Mouse (Mus musculus): ENCODE results near the gene Rps6kb2. TPM values are rescaled to one million over a fixed set of nuclear protein-coding genes. Genes with fewer than 3 reads are reported as not detected.

Rps6kb2 gene
- polyA plus RNA-seq, 1 experiment from 2014 or later: 51.6 TPM

- no peak overlapping the region for H3K4me3 ChIP-seq (ENCODE audit: low read length)
- WGBS: 82% methylated on average over 8 of the region's 8 CpGs
- H3K4me1 ChIP-seq (replicated peaks; ENCODE audit: control insufficient read depth, insufficient read depth, low read length): peaks cover 16% of the 10 kb centered on the region
- no peak for ATAC-seq (ENCODE audit: low read depth)
- H3K9ac ChIP-seq (ENCODE audit: low read length): no peak overlapping the region
- peaks cover 27% of the 10 kb centered on the region for H3K36me3 ChIP-seq (ENCODE audit: control insufficient read depth, insufficient read depth, low read length)
- H3K9me3 ChIP-seq (ENCODE audit: control insufficient read depth, low read length): no peaks in the 10 kb centered on the region
- H3K27me3 ChIP-seq (ENCODE audit: control insufficient read depth, insufficient read depth, low read depth, low read length): no peaks in the 10 kb centered on the region
- no peak overlapping the region for H3K4me2 ChIP-seq (ENCODE audit: low read depth, low read length)
- no peak overlapping the region for H3K27ac ChIP-seq (ENCODE audit: low read length)
Measured at GRCm38 (mm10) chr19:4152445-4153231, 10.5 kb downstream of the Rps6kb2 start.

GRCm38 (mm10) chr19:4151898-4152297 lies 11.3 kb downstream of the Rps6kb2 start:
- H3K4me3 ChIP-seq (ENCODE audit: low read length): no peak overlapping the region
- H3K9me3 ChIP-seq (ENCODE audit: control insufficient read depth, low read length): no peaks in the 10 kb centered on the region
- 85% methylated on average over 5 of the region's 5 CpGs for WGBS
- H3K36me3 ChIP-seq (ENCODE audit: control insufficient read depth, insufficient read depth, low read length): peaks cover 21% of the 10 kb centered on the region
- H3K4me2 ChIP-seq (ENCODE audit: low read depth, low read length): no peak overlapping the region
- no peak overlapping the region for H3K27ac ChIP-seq (ENCODE audit: low read length)
- no peak for ATAC-seq (ENCODE audit: low read depth)
- no peaks in the 10 kb centered on the region for H3K27me3 ChIP-seq (ENCODE audit: control insufficient read depth, insufficient read depth, low read depth, low read length)
- peaks cover 16% of the 10 kb centered on the region for H3K4me1 ChIP-seq (replicated peaks; ENCODE audit: control insufficient read depth, insufficient read depth, low read length)
- no peak overlapping the region for H3K9ac ChIP-seq (ENCODE audit: low read length)

GRCm38 (mm10) chr19:4151488-4151860 lies 11.7 kb downstream of the Rps6kb2 start:
- H3K9me3 ChIP-seq (ENCODE audit: control insufficient read depth, low read length): no peaks in the 10 kb centered on the region
- H3K4me1 ChIP-seq (replicated peaks; ENCODE audit: control insufficient read depth, insufficient read depth, low read length): peaks cover 16% of the 10 kb centered on the region
- peaks cover 19% of the 10 kb centered on the region for H3K36me3 ChIP-seq (ENCODE audit: control insufficient read depth, insufficient read depth, low read length)
- no peak overlapping the region for H3K4me3 ChIP-seq (ENCODE audit: low read length)
- WGBS: 72% methylated on average over 5 of the region's 5 CpGs
- H3K27me3 ChIP-seq (ENCODE audit: control insufficient read depth, insufficient read depth, low read depth, low read length): no peaks in the 10 kb centered on the region
- no peak overlapping the region for H3K27ac ChIP-seq (ENCODE audit: low read length)
- H3K9ac ChIP-seq (ENCODE audit: low read length): no peak overlapping the region
- no peak for ATAC-seq (ENCODE audit: low read depth)
- H3K4me2 ChIP-seq (ENCODE audit: low read depth, low read length): no peak overlapping the region

GRCm38 (mm10) chr19:4150567-4151487 lies 12.3 kb downstream of the Rps6kb2 start:
- no peak overlapping the region for H3K4me3 ChIP-seq (ENCODE audit: low read length)
- no peaks in the 10 kb centered on the region for H3K9me3 ChIP-seq (ENCODE audit: control insufficient read depth, low read length)
- H3K36me3 ChIP-seq (ENCODE audit: control insufficient read depth, insufficient read depth, low read length): peaks cover 17% of the 10 kb centered on the region
- no peak for ATAC-seq (ENCODE audit: low read depth)
- no peaks in the 10 kb centered on the region for H3K27me3 ChIP-seq (ENCODE audit: control insufficient read depth, insufficient read depth, low read depth, low read length)
- H3K27ac ChIP-seq (ENCODE audit: low read length): no peak overlapping the region
- peaks cover 16% of the 10 kb centered on the region for H3K4me1 ChIP-seq (replicated peaks; ENCODE audit: control insufficient read depth, insufficient read depth, low read length)
- H3K4me2 ChIP-seq (ENCODE audit: low read depth, low read length): no peak overlapping the region
- 89% methylated on average over 22 of the region's 22 CpGs for WGBS
- H3K9ac ChIP-seq (ENCODE audit: low read length): no peak overlapping the region

GRCm38 (mm10) chr19:4149764-4150461 lies 13.2 kb downstream of the Rps6kb2 start:
- H3K4me1 ChIP-seq (replicated peaks; ENCODE audit: control insufficient read depth, insufficient read depth, low read length): peaks cover 16% of the 10 kb centered on the region
- H3K9ac ChIP-seq (ENCODE audit: low read length): peak overlapping the region; percentile 95; the same call in 1 of the 2 replicates
- no peak for ATAC-seq (ENCODE audit: low read depth)

GRCm38 (mm10) chr19:4149283-4149682 lies 13.9 kb downstream of the Rps6kb2 start:
- H3K4me3 ChIP-seq (ENCODE audit: low read length): peak overlapping the region; percentile 84
- H3K4me2 ChIP-seq (ENCODE audit: low read depth, low read length): peak overlapping the region; percentile 80
- H3K4me1 ChIP-seq (replicated peaks; ENCODE audit: control insufficient read depth, insufficient read depth, low read length): peaks cover 16% of the 10 kb centered on the region
- peaks cover 17% of the 10 kb centered on the region for H3K36me3 ChIP-seq (ENCODE audit: control insufficient read depth, insufficient read depth, low read length)
- H3K27ac ChIP-seq (ENCODE audit: low read length): no peak overlapping the region
- H3K27me3 ChIP-seq (ENCODE audit: control insufficient read depth, insufficient read depth, low read depth, low read length): no peaks in the 10 kb centered on the region
- H3K9ac ChIP-seq (ENCODE audit: low read length): peak overlapping the region; percentile 95
- no peaks in the 10 kb centered on the region for H3K9me3 ChIP-seq (ENCODE audit: control insufficient read depth, low read length)
- 82% methylated on average over 11 of the region's 11 CpGs for WGBS
- ATAC-seq (ENCODE audit: low read depth): no peak

More at GRCm38 (mm10) chr19:4149764-4150461, 13.2 kb downstream of the Rps6kb2 start:
- H3K27me3 ChIP-seq (ENCODE audit: control insufficient read depth, insufficient read depth, low read depth, low read length): no peaks in the 10 kb centered on the region
- H3K4me3 ChIP-seq (ENCODE audit: low read length): no peak overlapping the region
- no peaks in the 10 kb centered on the region for H3K9me3 ChIP-seq (ENCODE audit: control insufficient read depth, low read length)
- H3K36me3 ChIP-seq (ENCODE audit: control insufficient read depth, insufficient read depth, low read length): peaks cover 17% of the 10 kb centered on the region
- H3K4me2 ChIP-seq (ENCODE audit: low read depth, low read length): peak overlapping the region; percentile 80; the same call in 1 of the 2 replicates
- H3K27ac ChIP-seq (ENCODE audit: low read length): no peak overlapping the region
- WGBS: 92% methylated on average over 17 of the region's 17 CpGs

GRCm38 (mm10) chr19:4148819-4149218 lies 14.3 kb downstream of the Rps6kb2 start:
- Histone ChIP-seq H3K4me1 (replicated peaks; ENCODE audit: control insufficient read depth, insufficient read depth, low read length) (peaks cover 16% of the 10 kb centered on the region), H3K4me2 (ENCODE audit: low read depth, low read length) (peak overlapping the region; percentile 80), H3K36me3 (ENCODE audit: control insufficient read depth, insufficient read depth, low read length) (peaks cover 17% of the 10 kb centered on the region), H3K27ac (ENCODE audit: low read length) (peak overlapping the region; percentile 58), H3K27me3 (ENCODE audit: control insufficient read depth, insufficient read depth, low read depth, low read length) (no peaks in the 10 kb centered on the region), H3K4me3 (ENCODE audit: low read length) (peak overlapping the region; percentile 84), H3K9me3 (ENCODE audit: control insufficient read depth, low read length) (no peaks in the 10 kb centered on the region), H3K9ac (ENCODE audit: low read length) (peak overlapping the region; percentile 95)
- ATAC-seq (ENCODE audit: low read depth): peak; percentile 33
- under 1% methylated on average over 7 of the region's 8 CpGs for WGBS

- Histone ChIP-seq H3K4me1 (replicated peaks; ENCODE audit: control insufficient read depth, insufficient read depth, low read length) (peaks cover 16% of the 10 kb centered on the region), H3K9ac (ENCODE audit: low read length) (peak within 1 kb of the TSS; percentile 95), H3K4me2 (ENCODE audit: low read depth, low read length) (peak within 1 kb of the TSS; percentile 80), H3K36me3 (ENCODE audit: control insufficient read depth, insufficient read depth, low read length) (peaks cover 15% of the 10 kb centered on the region), H3K9me3 (ENCODE audit: control insufficient read depth, low read length) (no peaks in the 10 kb centered on the region), H3K27ac (ENCODE audit: low read length) (peak within 1 kb of the TSS; percentile 58), H3K4me3 (ENCODE audit: low read length) (peak within 1 kb of the TSS; percentile 84), H3K27me3 (ENCODE audit: control insufficient read depth, insufficient read depth, low read depth, low read length) (no peaks in the 10 kb centered on the region)
- ATAC-seq (ENCODE audit: low read depth): peak; percentile 98
- WGBS: under 1% methylated on average over 31 of the region's 33 CpGs
Measured at GRCm38 (mm10) chr19:4148491-4148806, 14.7 kb downstream of the Rps6kb2 start, which contains the start of gene Coro1b. TSS of gene Coro1b (plus strand) at chr19:4148619.

Measured in lung, embryonic 16.5 days (tissue).